Mouse (Mus musculus): ENCODE results near the gene Utp3.
A peak's percentile ranks its signal among the peaks of the same experiment; 100 is the strongest.

The Utp3 gene

DNA sequence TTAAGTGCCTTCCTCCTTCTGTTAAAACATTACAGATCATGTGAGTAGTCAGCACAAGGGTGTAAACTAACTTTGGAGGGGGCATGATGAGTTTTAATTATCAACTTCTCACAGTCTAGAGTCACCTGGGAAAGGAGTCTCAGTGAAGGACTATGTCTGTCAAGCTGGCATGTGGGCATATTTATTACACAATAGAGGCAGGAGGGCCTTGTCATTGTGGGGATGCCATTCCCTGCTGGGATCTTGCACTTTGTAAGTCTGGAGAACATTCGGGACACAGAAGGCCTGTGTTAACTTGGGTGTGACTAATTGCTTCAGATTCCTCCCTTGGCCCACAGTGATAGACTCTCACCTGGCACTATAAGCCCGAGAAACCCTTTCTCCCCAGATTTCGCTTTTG, 15.3 kb downstream of the Utp3 start:
- DNase-seq (ENCODE audit: low spot score in 2 of 2) = no peak

- DNase-seq (ENCODE audit: low spot score in 2 of 2) = no peak
Measured at GRCm38 (mm10) chr5:88574829-88575228, 20.6 kb downstream of the Utp3 start.

DNA sequence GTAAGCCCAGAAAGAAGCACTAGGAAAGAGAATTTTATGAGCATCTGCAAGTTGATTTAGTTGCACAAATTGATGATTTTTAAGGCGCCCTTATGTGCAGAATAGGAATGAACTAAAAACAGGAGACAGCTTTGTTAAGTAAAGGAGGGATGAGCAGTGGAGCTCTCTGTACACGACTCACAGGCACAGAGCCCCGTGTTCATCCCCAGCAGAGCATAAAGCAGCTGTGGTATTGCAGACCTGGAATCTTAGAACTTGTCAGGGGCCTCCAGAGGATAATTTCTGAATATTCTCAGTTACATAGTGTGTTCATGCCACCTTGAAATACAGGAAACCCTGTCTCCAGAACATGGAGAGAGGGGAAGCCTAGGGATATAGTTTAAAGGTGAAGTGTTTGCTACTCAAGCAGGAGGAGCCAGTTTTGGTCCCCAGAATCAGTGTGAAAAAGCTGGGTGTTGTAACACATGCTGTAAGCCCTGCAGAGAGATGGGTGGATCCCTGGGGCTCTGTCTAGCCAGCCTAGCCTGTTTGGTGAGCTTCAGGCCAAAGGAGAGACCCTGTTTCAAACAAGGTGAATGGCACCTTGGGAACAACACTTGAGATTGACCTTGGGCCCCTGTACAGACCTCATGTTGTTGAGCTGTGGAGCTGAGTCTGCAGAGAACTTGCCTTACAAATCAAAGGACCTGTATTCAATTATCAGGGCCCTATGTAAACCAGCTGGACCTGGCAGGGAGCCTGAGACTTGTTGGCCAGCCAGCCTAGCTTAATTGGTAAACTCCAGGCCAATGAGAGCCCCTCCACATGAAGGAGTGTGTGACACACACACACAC, 21.5 kb downstream of the Utp3 start:
- peak; percentile 43 to 66 for DNase-seq (ENCODE audit: low spot score in 2 of 2)

- no peak for DNase-seq (ENCODE audit: low spot score in 2 of 2)
Measured at GRCm38 (mm10) chr5:88580681-88581080, 26.4 kb downstream of the Utp3 start.

- no peak for DNase-seq (ENCODE audit: low spot score in 2 of 2)
Measured at GRCm38 (mm10) chr5:88581343-88581742, 27.1 kb downstream of the Utp3 start.

- DNase-seq (ENCODE audit: low spot score in 2 of 2) = no peak
Measured at GRCm38 (mm10) chr5:88583271-88584031, 29.2 kb downstream of the Utp3 start.

GRCm38 (mm10) chr5:88584061-88584460, 29.8 kb downstream of the Utp3 start:
- DNase-seq (ENCODE audit: low spot score in 2 of 2) = no peak

DNA sequence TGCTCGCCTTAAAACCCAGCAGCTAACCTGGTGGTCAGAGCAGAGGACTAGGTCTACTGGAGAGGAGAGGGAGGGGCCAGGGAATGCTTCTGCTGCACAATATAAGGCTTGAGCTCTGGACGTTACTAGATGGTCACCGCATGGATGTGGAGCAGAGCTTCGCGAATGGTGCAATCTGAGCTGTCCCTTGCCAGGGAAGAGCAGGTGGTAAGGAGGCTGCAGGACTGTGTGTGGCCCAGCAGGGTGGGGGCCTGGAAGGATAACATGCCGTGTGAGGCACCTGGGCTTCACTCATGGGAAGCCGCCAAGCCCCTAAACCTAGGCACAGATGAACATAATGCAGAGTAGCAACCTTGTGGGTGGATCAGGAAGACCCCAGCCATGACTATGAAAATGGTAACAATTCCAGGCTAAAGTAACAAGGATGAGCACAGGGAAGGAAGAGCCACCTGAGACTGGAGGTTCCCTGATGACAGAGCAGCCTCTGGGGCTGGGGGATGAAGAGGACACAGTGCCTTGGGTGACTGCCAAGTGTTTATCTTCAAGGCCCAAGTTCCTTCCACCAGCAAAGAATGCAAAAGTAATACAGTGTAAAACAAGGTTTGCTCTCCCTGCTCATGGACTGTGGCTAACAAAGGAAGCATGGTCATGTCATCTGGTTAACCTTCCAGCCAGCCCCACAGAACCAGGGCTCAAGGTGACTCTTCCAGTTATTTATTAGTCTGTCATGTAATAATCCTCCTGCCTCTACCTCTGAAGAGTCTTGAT, 32.3 kb downstream of the Utp3 start:
- DNase-seq (ENCODE audit: low spot score in 2 of 2) = no peak

DNA sequence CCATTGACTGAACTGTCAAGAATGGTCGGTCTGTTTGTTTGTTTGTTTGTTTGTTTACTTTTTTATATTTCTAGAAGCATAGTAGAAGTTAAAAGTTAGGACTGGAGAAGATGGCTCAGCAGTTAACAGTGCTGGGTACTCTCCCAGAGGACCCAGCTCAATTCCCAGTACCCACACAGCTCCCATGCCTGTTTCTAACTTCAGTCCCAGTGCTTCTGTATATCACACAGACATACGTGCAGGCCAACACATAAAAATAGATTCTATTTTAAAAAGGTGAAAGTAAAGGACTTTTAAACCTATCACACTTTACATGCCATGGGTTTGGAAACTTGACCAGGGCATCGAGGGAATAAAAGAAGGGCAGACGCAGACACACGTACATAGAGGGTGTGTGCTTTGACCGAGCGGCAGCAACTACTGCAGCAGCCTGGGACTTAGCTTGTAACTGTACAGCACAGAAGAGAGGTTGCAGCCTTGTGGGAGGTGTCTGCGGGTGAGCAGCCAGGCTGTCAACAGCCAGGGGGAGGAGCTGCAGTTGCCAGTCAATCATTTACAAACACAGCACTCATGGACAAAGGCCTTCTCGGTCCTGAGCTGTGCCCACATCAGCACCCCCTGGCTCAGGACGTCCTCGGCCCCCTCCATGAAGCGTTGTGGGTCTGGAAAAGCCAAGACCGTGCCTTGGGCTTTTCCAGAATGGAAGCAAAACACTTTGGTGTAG, 33.1 kb downstream of the Utp3 start:
- DNase-seq (ENCODE audit: low spot score in 2 of 2) = no peak

DNA sequence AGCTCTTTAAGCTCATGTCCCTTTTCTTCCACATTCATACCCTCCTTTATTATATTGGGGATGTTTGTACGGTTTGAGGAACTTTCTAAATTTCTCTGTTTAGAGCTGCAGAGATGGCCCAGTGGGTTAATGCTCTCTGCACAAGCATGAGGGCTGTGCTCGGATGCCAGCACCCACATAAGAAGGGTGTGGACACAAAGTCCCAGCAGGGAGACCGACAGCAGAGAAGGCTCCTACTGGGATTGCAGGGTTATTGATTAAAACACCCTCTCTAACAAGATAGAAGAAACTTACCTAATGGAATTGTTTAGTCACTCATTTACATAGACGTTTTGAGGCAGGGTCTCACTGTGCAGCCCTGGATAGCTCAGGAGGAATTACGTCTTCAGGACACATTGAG, 34.2 kb downstream of the Utp3 start:
- DNase-seq (ENCODE audit: low spot score in 2 of 2) = no peak

- DNase-seq (ENCODE audit: low spot score in 2 of 2) = peak in 1 of 2 experiments; percentile 33
Measured at GRCm38 (mm10) chr5:88593421-88594172, 39.3 kb downstream of the Utp3 start.

DNA sequence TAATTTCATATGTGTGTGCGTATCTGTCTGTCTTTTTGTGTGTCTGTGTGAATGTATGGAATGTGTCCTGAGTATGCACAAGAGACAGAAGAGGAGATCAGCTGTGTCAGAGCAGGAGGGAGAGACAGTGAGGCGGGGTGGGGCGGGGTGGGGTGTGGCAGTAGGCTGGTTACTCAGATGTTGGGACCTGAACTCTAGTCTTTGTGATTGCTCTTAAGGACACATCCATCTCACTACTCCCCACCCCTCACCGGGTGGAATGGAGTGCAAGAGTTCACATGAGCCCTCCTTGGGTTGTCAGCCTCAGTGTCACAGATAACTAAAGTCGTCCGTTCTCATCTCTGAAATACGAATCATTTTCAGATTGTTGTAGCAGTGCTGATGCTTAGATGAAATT, 39.9 kb downstream of the Utp3 start:
- DNase-seq (ENCODE audit: low spot score in 2 of 2) = no peak

GRCm38 (mm10) chr5:88595537-88596455, 41.5 kb downstream of the Utp3 start:
- no peak for DNase-seq (ENCODE audit: low spot score in 2 of 2)

DNA sequence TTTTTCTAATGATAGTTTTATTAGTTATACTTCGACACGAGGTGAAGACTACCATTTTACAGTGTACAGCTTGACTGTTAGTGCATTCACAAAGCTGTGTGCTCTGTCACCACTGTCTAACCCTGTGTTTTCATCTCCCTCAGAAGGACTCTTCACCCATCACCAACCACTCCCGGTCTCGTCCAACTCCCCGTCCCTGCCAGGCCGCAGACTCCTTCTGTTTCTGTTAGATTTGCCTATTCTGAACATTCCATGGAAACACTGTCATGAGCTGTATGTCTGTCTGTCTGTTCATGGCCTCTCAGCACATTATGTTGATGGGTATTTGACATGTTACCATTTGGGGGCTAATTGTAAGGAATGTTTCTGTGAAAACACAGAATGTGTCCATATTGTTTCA, 44.7 kb downstream of the Utp3 start:
- no peak for DNase-seq (ENCODE audit: low spot score in 2 of 2)

GRCm38 (mm10) chr5:88602030-88602429, 47.8 kb downstream of the Utp3 start:
- DNase-seq (ENCODE audit: low spot score in 2 of 2) = no peak

DNA sequence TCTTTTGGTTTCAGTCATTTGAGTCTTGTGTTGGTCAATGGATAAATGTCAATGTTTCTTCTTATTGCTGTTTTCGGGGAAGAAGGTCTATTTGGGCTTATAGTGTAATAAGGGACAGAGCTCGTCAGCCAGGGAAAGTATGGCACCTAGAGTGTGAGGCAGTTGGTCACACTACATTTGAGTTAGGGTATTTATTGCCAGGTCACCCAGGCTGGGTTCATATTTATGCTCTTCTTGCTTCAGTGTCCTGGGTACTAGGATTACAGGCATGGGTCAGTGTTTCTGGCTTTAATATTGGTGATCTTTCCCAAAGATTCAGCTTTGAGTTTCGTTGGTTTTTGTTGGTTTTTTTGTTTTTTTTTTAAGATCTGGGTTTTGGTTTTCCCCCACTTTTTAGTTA, 48.5 kb downstream of the Utp3 start:
- DNase-seq (ENCODE audit: low spot score in 2 of 2) = no peak

DNA sequence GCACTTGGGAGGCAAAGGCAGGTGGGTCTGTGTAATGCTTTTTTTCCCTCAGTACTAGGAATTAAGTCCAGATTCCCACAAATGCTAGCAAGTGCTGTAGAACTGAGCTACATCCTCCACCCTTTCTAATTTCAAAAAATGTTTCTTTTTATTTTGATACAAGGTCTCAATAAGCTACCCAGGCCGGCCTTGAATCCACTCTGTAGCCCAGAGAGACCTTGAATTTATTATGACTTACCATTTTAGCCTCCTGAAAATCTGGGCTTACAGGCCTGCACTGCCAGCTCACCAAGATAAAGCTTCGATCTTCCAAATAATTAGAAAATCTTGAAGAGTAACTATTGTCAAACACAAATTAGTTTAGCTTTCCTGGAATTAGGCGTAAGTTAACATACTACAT, 49.8 kb downstream of the Utp3 start:
- DNase-seq (ENCODE audit: low spot score in 2 of 2) = no peak

DNA sequence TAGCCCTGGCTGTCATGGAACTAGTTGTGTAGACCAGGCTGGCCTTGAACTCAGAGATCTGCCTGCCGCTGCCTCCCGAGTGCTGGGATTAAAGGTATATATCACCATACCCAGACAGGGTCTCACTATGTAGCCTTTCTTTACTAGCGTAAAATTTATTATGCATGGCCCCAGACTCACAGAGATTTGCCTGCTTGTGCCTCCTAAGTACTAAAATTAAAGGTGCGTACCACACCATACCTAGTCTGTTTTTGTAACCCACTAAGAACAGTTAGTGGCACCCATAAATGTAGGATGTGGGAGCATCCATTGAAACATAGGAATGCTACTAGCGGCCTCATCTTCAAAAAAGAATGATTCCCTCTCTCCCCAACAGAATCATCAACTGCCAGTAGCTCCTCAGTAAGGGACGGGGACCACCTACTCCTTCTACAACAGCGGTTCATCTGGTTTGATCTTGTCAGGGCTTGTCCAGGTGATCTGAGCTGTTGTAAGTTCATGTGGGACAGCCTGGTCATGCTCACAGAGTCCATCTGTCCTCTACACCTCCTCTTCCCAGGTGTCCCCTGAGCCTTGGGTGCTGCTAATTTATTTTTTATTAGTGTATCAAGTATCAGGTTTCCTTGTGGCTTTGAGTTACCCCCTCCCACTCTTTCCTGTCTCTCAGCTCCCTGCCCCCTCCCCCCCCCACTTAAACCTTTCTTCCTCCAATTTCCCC, 50.5 kb downstream of the Utp3 start:
- DNase-seq (ENCODE audit: low spot score in 2 of 2) = no peak

Measured in urinary bladder, postnatal 36 days (tissue).